Mouse (Mus musculus) monocyte, adult 5-6 weeks (primary cell): ENCODE data around the gene Tmem220. TPM values are rescaled to one million over a fixed set of nuclear protein-coding genes. Genes with fewer than 3 reads are reported as not detected.
A peak's percentile ranks its signal among the peaks of the same experiment; 100 is the strongest.

ENCODE experiments used
- ATAC-seq: fragments of 153-309, 156-312 bp; replicated peaks from 2 replicates; pipeline ENCODE4 v1.8.0; 2017; ENCODE audit warnings: mild to moderate bottlenecking; ENCODE audit not compliant: low TSS enrichment, insufficient number of reproducible peaks, severe bottlenecking, poor library complexity, low FRiP score
- total RNA-seq: library from RNA; stranded (forward); fragments of 200-1000, 200-491, 200-594 nt; gene quantifications from 3 replicates; pipeline ENCODE4 v1.2.3, GENCODE M21; 2017

Gene Tmem220
- total RNA-seq, 1 experiment from 2014 or later = not detected

DNA sequence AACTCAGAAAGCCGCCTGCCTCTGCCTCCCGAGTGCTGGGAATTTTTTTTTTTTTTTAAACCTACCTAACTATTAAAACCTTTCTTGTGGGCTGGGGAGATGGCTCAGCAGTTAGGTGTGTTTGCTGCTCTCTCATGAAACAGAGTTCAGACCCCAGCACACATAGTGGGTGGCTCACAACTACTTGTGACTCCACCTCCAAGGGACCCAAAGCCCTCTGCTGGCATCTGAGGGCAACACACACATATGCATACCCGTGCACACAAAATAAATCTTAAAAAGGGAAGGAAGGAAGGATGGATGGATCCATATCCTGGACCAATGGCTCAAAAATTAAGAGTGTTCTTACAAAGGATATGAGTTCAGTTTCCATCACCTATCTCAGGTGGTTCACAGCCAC is 24.3 kb downstream of the Tmem220 start:
- no peak for ATAC-seq

GRCm38 (mm10) chr11:67051676-67052320 is 26.8 kb downstream of the Tmem220 start:
- ATAC-seq = no peak

DNA sequence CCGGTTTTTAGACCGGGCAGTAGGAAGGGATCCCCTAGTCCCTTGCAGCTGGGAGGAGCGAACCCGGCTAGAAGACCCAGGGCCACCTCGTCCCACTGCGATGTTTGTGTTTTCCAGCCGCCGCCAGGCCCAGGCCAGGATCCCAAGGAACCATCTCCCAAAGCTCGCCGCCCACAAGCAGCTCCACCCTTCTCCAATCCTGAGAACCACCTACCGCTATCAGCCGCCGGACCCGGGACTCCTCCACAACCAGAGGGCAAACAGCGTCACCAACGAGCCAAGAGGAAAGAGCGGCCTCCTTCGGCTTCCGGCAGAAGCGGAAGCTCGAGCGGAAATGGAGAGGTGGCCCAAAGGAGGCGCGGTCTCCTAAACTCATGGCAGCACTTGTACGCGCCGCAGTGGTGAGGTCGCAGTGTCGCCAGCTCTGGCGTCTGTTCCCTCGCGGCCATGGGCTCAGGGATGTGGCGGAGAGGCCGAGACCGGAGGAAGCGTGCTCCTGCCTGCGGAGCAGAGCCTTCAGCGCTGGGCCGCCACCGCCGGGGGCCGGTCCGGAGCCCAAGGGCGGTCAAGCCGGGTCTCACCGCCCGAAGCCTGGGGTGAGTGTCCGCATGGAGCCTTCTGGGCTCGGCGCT is 27.5 kb downstream of the Tmem220 start, which contains the start of the genes Adprm and Sco1:
Gene Adprm (minus strand): TSS at position 274 of the 632 bp plus-strand sequence.
Gene Sco1 (plus strand): TSS at position 350 of the 632 bp plus-strand sequence.
- ATAC-seq = peak; percentile 99

DNA sequence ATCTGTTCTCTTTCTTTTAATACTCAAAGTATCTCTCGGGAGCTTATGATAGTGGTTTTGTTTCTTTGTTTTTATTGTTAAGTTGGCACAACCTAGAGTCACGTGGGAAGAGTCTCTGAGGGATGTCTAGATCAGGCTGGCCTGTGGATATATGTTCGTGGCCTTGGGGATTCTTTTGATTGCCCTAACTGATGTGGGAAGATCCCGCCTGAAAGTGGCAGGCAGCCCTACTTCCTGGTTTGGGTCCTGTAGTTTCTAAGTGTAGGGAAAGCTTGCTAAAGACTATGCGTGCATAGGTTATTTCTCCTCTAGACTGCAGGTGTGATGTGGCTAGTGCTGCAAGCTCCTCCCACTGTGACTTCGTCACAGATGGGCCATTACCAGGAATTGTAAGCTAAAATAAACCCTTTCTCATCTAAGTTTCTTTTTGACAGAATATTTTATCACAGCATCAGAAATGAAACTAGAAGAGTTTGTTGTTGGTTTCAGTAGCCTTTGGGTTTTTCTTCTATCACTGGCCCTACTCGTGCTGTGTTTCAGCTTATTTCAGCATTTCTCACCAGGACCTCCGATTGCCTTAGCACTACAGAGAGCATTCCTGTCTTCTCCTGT is 29.9 kb downstream of the Tmem220 start:
- ATAC-seq = no peak

GRCm38 (mm10) chr11:67061311-67061710 is 36.4 kb downstream of the Tmem220 start:
- no peak for ATAC-seq

GRCm38 (mm10) chr11:67062726-67063125 is 37.8 kb downstream of the Tmem220 start:
- no peak for ATAC-seq

- no peak for ATAC-seq
Observed at GRCm38 (mm10) chr11:67067741-67068140, 42.8 kb downstream of the Tmem220 start.

- no peak for ATAC-seq
Observed at GRCm38 (mm10) chr11:67072615-67073130, 47.7 kb downstream of the Tmem220 start.

DNA sequence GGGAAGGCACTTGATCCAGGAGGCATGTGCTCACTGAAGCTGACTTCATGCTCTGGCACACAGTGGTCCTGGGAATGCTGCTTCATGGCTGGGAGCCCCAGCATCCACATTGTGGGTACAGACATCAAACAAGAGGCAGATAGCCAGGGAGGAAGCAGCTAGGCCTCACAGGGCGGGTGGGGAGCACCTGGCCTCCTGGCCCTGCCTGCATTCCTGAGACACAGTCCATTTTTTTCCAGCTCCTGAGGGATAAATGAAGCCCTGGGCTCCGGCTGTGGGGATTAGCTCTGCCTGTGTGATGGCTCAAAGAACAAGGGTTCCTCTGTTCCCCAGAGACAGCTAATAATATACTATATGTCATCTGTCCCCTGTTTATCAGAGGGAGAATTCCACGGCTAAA is 50.1 kb downstream of the Tmem220 start:
- ATAC-seq = no peak

DNA sequence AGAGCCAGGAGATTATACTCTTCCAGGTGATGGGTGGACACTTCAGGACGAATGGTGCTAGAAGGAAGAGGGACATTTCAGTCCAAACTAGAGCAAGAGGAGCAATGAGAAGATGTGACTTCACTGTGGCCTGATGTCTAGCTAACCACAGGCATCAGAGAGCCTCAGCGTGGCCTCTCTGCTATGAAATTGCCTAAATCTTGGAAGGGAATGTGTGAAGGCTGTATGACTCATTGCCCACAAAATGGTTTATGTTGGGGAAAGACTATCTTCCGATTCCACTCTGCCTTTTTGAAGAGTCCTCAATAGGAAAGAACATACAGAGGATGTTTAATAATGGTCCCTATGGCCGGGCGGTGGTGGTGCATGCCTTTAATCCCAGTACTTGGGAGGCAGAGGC is 51.8 kb downstream of the Tmem220 start:
- no peak for ATAC-seq

GRCm38 (mm10) chr11:67077435-67077834 is 52.5 kb downstream of the Tmem220 start:
- ATAC-seq = no peak

DNA sequence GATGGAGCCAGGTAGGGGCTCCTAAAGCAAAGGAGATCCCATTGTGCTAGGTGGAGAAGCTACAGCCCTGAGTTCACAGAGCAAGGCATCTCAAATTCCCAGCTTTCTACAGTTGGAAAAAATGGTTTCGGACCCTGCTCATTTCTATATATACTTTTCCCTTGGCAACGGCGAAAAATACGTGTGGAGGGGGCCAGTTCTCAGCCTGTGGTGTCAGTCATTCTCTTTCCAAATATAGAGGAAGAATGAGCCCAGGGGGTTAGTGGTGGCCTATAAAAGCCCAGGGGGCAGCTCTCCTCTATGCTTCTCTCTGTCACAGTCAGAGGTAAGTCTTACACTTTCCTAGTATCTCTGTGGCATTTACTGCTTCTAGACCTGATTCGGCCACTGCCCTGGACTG is 53.0 kb downstream of the Tmem220 start, which contains the start of gene Myh3:
Gene Myh3 (plus strand): TSS at position 301 of the 400 bp plus-strand sequence.
- no peak for ATAC-seq

GRCm38 (mm10) chr11:67078888-67079287 is 53.9 kb downstream of the Tmem220 start:
- no peak for ATAC-seq

DNA sequence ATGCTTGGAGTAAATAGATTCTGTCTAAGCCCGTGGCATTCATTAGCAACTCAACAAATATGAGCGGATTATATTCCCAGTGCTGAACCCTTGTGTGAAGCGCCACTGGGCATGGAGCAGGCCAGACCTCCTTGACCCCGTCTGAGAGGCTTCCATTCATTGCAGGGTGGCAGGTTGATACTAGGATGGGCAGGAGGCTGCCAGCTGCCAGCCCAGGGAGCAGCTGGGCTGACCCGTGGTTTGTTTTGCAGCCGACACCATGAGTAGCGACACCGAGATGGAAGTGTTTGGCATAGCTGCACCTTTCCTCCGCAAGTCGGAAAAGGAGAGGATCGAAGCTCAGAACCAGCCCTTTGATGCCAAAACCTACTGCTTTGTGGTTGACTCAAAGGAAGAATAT is 54.8 kb downstream of the Tmem220 start:
- no peak for ATAC-seq

GRCm38 (mm10) chr11:67080168-67080567 is 55.2 kb downstream of the Tmem220 start:
- no peak for ATAC-seq

- no peak for ATAC-seq
Observed at GRCm38 (mm10) chr11:67081125-67081649, 56.2 kb downstream of the Tmem220 start.

DNA sequence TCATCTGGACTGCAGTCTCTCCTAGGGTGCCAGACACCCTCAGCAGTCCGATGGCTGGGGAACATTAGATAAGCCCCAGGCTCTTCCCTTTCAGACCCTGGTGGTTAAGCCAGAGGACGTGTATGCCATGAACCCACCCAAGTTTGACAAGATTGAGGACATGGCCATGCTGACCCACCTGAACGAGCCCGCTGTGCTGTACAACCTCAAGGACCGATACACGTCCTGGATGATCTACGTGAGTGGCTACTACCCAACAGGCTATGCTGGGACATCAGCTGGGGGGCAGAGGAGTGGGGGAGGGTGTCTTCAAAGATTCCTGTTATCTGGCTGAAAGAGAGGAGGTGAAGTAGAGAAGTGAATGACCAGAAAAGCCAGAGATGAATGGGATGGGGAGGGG is 57.2 kb downstream of the Tmem220 start:
- ATAC-seq = no peak

DNA sequence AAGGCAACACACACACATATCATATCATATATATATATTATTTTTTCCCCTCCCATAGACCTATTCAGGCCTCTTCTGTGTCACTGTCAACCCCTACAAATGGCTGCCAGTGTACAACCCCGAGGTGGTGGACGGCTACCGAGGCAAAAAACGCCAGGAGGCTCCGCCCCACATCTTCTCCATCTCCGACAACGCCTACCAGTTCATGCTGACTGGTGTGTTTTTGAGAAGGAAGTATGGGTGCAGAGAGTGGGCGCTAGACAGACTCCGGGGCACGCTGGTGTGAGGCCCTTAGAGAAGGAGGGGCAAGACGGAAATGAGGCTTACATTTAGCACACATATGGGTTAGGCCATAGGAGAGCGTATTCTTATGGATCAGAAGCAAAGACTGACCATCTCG is 57.8 kb downstream of the Tmem220 start:
- ATAC-seq = no peak

DNA sequence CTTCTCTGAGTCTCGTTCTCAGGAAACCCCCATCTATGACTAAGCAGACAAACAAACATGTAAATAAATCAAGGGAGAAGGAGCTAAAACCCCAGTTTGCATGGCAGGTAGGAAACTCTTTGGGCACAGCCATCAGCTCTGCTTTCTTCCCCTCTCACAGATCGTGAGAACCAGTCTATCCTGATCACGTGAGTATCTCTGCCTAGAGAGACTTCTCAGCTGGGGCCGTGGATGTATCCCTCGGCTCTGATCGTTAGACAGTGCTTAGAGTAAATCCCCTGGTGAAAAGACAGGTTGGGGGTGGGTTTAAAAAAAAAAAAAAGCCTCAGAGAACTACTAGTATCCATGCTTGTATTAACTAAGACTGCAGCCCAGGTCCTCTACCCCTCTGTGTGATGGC is 58.3 kb downstream of the Tmem220 start:
- no peak for ATAC-seq
